Mouse (Mus musculus) large intestine, adult 2 months (tissue): ENCODE measurements at regions not wholly inside any gene's neighbourhood (a gene's known extent, or its start where the extent isn't known, plus 50 kb on each side); places are given as distances from the start of the nearest gene placed in this dataset.

Source experiments
- DNase-seq: peaks from one replicate; pipeline ENCODE4 v3.0.0-alpha.2; 2012; ENCODE audit warnings: low read depth, low spot score
- WGBS: fragments of 180-500 bp; shearing (Covaris S2); methylation state at CpG from one replicate; pipeline ENCODE4 v1.1.7; 2018; 5-methylcytosine and 5-hydroxymethylcytosine counted together

DNA sequence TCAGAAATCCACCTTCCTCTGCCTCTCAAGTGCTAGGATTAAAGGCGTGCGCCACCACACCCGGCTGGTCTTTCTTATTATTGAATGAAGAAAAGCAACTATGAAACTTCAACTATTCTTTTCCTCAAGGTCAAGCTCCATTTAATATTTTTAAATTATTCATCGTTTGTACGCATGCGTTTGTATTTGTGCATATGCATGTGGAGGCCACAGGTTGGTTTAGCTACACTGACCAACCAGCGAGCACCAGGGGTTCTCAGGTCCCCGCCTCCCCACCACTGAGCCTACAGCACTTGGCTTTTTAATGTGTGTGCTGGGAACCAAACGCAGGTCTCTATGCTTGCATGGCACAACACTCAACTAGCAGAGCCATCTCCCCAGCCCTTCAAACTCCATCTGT lies 51.0 kb upstream of the Tmem252 start:
- DNase-seq: no peak
- 94% methylated on average over 9 of the region's 9 CpGs for WGBS

GRCm38 (mm10) chr19:24622309-24622708 lies 51.5 kb upstream of the Tmem252 start:
- no peak for DNase-seq
- 74% methylated on average over 4 of the region's 4 CpGs for WGBS

DNA sequence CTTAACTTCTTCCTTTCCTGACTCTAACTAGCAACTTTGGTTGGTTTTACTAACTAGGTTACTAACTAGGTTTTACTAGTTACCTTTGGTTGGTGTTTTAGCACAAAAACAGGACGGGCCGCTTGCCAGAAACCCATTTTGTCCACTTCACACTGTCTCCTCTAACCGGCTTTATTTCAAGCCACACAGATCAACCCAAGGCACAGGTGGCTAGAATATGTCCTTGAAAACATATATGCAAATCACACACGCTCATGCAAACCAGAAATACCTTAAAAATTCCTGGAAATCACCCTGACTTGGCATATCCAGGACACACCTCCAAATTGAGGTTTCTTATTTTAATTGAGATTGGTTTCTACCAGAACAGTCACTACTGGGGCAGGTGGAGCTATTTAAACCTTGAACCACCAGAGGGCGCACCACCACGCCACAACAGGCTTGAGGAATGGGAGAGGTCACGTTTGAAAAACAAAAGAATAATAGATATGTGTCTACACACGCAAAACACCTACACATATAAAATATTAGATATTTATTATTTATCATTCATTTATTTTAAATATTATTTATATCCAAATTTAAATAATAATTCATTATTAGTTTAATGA lies 52.1 kb upstream of the Tmem252 start:
- 27% methylated on average over 8 of the region's 8 CpGs for WGBS
- peak; percentile 53 for DNase-seq

DNA sequence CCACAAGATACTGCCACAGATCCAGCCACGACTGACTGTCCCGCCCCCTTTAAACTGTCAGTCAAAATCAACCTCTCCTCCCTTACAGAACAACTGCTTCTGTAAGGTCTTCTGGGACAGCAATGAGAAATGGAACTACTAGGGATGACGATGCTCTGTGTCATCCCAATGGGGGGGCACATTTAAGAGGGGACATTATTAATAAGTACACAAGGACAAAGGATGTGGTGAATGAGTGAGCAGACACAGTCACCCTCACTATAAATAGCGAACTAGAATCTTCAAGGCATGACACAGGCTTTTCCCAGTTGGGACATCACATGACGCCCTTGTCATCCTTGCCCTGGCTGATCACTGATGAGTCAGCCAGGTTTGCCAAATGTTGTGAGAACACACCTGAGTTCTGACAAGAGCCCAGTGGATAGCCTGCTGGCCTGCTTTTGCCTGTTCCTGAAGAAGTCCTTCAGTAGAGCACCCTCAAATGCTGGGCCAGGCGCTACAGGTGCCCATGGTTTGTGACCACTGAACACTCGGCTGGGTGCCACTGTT lies 58.0 kb upstream of the Tmem252 start:
- DNase-seq: no peak
- WGBS: 86% methylated on average over 7 of the region's 7 CpGs

DNA sequence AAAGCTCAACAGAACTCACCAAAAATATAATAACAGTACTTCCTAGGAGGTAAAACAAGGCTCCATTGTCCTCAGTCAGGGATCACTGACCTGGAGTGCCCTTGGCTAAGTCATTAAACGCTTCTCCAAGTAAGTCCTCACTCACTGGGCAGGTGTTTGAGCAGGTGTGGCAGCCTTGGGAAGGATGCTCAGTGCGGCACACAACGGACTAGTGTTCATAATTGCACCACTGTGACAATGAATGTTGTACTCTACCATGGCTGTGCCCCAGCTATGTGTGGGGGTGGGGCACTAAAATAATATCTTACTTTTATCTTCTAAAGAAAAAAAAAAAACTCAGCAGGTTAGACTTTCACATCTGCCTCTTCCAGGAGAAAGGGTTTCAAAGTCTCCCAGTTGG lies 52.2 kb upstream of the Pip5k1b start:
- no peak for DNase-seq
- WGBS: 31% methylated on average over 3 of the region's 3 CpGs

DNA sequence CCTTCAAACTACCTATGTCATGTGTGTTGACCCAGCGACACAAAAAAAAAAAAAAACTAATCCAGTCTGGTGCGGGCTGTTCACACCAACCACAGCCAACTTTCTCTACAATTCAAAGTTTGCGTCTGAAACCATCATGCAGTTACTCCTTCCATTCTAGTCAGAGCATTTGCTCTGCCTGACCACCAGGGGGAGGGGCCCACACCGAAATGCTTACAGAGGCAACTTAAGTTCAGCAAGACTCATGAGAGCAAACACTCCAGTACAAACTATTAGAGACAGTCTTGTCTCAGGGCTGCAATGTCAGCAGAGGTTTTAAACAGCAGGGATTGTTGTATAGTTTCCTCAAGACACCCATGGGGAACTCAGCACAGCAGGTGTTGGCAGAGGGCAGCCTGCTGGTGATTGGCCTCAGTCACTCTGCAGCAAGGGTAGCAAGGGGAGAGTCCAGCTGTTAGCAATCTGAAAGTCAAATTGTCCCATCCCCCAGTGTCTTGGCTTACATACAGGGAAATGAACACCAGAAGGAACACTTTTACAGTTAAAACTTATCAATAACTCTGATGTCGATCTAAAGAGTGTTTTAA lies 50.8 kb upstream of the Pip5k1b start:
- 35% methylated on average over 5 of the region's 5 CpGs for WGBS
- peak; percentile 35 for DNase-seq
